Mouse (Mus musculus): Measurements from ENCODE around the gene Cuedc2.

- TF ChIP-seq CHD1 (IDR thresholded peaks at IDR 0.05; ENCODE audit: low read depth, low read length) = no peak
- no peak for TF ChIP-seq RAD21 (IDR thresholded peaks at IDR 0.05; ENCODE audit: low read depth, low read length)
- TF ChIP-seq EP300 (IDR thresholded peaks at IDR 0.05; ENCODE audit: low read depth in 1 of 2, low read length in 2 of 2) = no peak
- no peak for TF ChIP-seq CTCF (IDR thresholded peaks at IDR 0.05 in 2 of 3, conservative IDR thresholded peaks at IDR 0.05 in 1 of 3; ENCODE audit: control insufficient read depth in 1 of 3, insufficient read depth in 1 of 3, low read depth in 2 of 3, low read length in 3 of 3, poor library complexity in 1 of 3, severe bottlenecking in 1 of 3)
- no peak for TF ChIP-seq POLR2A (IDR thresholded peaks at IDR 0.05; ENCODE audit: control insufficient read depth in 1 of 2, insufficient read depth in 1 of 2, low read depth in 1 of 2, low read length in 2 of 2, poor library complexity in 1 of 2)
- TF ChIP-seq HCFC1 (IDR thresholded peaks at IDR 0.05; ENCODE audit: low read depth, low read length) = no peak
- TF ChIP-seq TCF12 (IDR thresholded peaks at IDR 0.05; ENCODE audit: low read depth, low read length) = no peak
- no peak for TF ChIP-seq MXI1 (IDR thresholded peaks at IDR 0.05; ENCODE audit: low read depth, low read length)
- no peak for TF ChIP-seq MYC (IDR thresholded peaks at IDR 0.05; ENCODE audit: low read depth, low read length)
- TF ChIP-seq E2F4 (IDR thresholded peaks at IDR 0.05; ENCODE audit: borderline replicate concordance, low read depth, low read length) = no peak
- no peak for TF ChIP-seq ZC3H11A (IDR thresholded peaks at IDR 0.05; ENCODE audit: low read depth, low read length)
- no peak for TF ChIP-seq NELFE (IDR thresholded peaks at IDR 0.05; ENCODE audit: low read depth, low read length)
- no peak for TF ChIP-seq CHD2 (IDR thresholded peaks at IDR 0.05; ENCODE audit: low read length)
- no peak for TF ChIP-seq ZKSCAN1 (IDR thresholded peaks at IDR 0.05; ENCODE audit: low read depth, low read length)
Observed at GRCm38 (mm10) chr19:46310312-46310865, 28.1 kb downstream of the Cuedc2 start.

Data from MEL (cell line).